Mouse (Mus musculus) forebrain, postnatal 0 days (tissue): ENCODE data around the gene Cbr3. TPM values are rescaled to one million over a fixed set of nuclear protein-coding genes. Genes with fewer than 3 reads are reported as not detected.

ENCODE experiments used
- ATAC-seq: fragments of 200-750 bp; cut with Nextera tagmentation; 2 replicates; pipeline ENCODE4 v1.8.0; 2017; ENCODE audit warnings: mild to moderate bottlenecking, moderate library complexity
- DNase-seq: peaks from one replicate; pipeline ENCODE4 v3.0.0-alpha.2; 2015
- H3K27ac ChIP-seq: fragments of 300-500 bp; sonication (generic); 2 replicates; pipeline ENCODE4 v1.5.1; 2014; ENCODE audit warnings: low read depth, mild to moderate bottlenecking, antibody characterized with exemption, low read length, moderate library complexity, mixed read lengths
- H3K27me3 ChIP-seq: fragments of 300-500 bp; sonication (generic); 2 replicates; pipeline ENCODE4 v1.6.1; 2014; ENCODE audit warnings: mild to moderate bottlenecking, low read length, mixed read lengths; ENCODE audit not compliant: insufficient read depth
- H3K36me3 ChIP-seq: fragments of 300-500 bp; sonication (generic); 2 replicates; pipeline ENCODE4 v1.6.1; 2014; ENCODE audit warnings: mild to moderate bottlenecking, moderate library complexity; ENCODE audit not compliant: insufficient read depth
- H3K4me1 ChIP-seq: fragments of 300-500 bp; sonication (generic); 2 replicates; pipeline ENCODE4 v1.6.1; 2014; ENCODE audit warnings: antibody characterized with exemption; ENCODE audit not compliant: insufficient read depth
- H3K4me2 ChIP-seq: fragments of 300-500 bp; sonication (generic); 2 replicates; pipeline ENCODE4 v1.6.1; 2014; ENCODE audit warnings: low read depth, mild to moderate bottlenecking, moderate library complexity
- H3K4me3 ChIP-seq: fragments of 300-500 bp; sonication (generic); 2 replicates; pipeline ENCODE4 v1.5.1; 2014; ENCODE audit warnings: low read depth, low read length, mixed read lengths
- H3K9ac ChIP-seq: fragments of 300-500 bp; sonication (generic); 2 replicates; pipeline ENCODE4 v1.6.1; 2014; ENCODE audit warnings: mild to moderate bottlenecking
- H3K9me3 ChIP-seq: fragments of 300-500 bp; sonication (generic); 2 replicates; pipeline ENCODE4 v1.6.1; 2016; ENCODE audit warnings: low read length
- CTCF ChIP-seq: sonication (generic); IDR thresholded peaks from 2 replicates; pipeline ENCODE4 v1.5.1; 2016; ENCODE audit warnings: antibody characterized with exemption, control low read depth, low read depth
- WGBS: fragments of 180-500 bp; shearing (Covaris S2); extraction: QIAGEN DNeasy Blood & Tissue Kit; methylation state at CpG from one replicate; pipeline ENCODE4 v1.1.7; 2014; 5-methylcytosine and 5-hydroxymethylcytosine counted together
- polyA plus RNA-seq: library from polyadenylated mRNA; unstranded; fragments of >200 nt; fragmentation: Nextera tagmentation; extraction: Ambion mirVana; gene quantifications from 2 replicates; pipeline ENCODE4 v1.2.1, GENCODE M21; 2015
- total RNA-seq: library from RNA; depleted of rRNA; stranded (reverse); fragments of >200 nt; gene quantifications from 2 replicates; pipeline ENCODE4 v1.2.3, GENCODE M21; 2014; rRNA removed

Cbr3 gene
- total and polyA plus RNA-seq, 2 experiments from 2014 or later: 1.9 to 5.0 TPM

GRCm38 (mm10) chr16:93732875-93733569 is 50.0 kb downstream of the Cbr3 start:
- Histone ChIP-seq H3K9me3 (no peaks in the 10 kb centered on the region), H3K4me1 (no peaks in the 10 kb centered on the region)
- no peak for ATAC-seq

GRCm38 (mm10) chr16:93739251-93739650 is 56.2 kb downstream of the Cbr3 start:
- no peak for ATAC-seq
- Histone ChIP-seq H3K4me1 (no peaks in the 10 kb centered on the region), H3K9ac (no peak overlapping the region), H3K9me3 (no peaks in the 10 kb centered on the region), H3K27ac (no peak overlapping the region), H3K36me3 (peaks cover 41% of the 10 kb centered on the region), H3K4me2 (no peak overlapping the region), H3K27me3 (no peaks in the 10 kb centered on the region), H3K4me3 (no peak overlapping the region)
- 84% methylated on average over 11 of the region's 11 CpGs for WGBS
- TF ChIP-seq CTCF: no peak
- DNase-seq: no peak

More at GRCm38 (mm10) chr16:93732875-93733569, 50.0 kb downstream of the Cbr3 start:
- H3K36me3 ChIP-seq: peaks cover 1% of the 10 kb centered on the region; the same call in 1 of the 2 replicates
- DNase-seq: no peak
- TF ChIP-seq CTCF: no peak
- no peak overlapping the region for H3K9ac ChIP-seq
- H3K4me2 ChIP-seq: no peak overlapping the region
- WGBS: 83% methylated on average over 18 of the region's 18 CpGs
- H3K4me3 ChIP-seq: no peak overlapping the region
- H3K27me3 ChIP-seq: no peaks in the 10 kb centered on the region
- no peak overlapping the region for H3K27ac ChIP-seq

Other genes starting within 250 kb of the Cbr3 start
- gene Setd4, start 79.2 kb upstream of the Cbr3 start, total RNA-seq: 15.9 and 16.8 TPM in 2 replicates
- gene Setd4, start 79.2 kb upstream of the Cbr3 start, polyA plus RNA-seq: 11.9 and 14.7 TPM in 2 replicates
- gene Cbr1, start 77.4 kb upstream of the Cbr3 start, total RNA-seq: 58.2 and 68.8 TPM in 2 replicates
- 109 and 111 TPM in 2 replicates for gene Cbr1, start 77.4 kb upstream of the Cbr3 start, polyA plus RNA-seq
- not detected in 2 replicates for gene Gm5678, start 55.1 kb upstream of the Cbr3 start, total RNA-seq
- not detected in 2 replicates for gene Gm5678, start 55.1 kb upstream of the Cbr3 start, polyA plus RNA-seq
- gene Dop1b, start 28.7 kb downstream of the Cbr3 start, total RNA-seq: 38.7 and 48.4 TPM in 2 replicates
- 19.4 and 22.0 TPM in 2 replicates for gene Dop1b, start 28.7 kb downstream of the Cbr3 start, polyA plus RNA-seq
- gene Morc3, start 148.9 kb downstream of the Cbr3 start, total RNA-seq: 53.5 and 61.7 TPM in 2 replicates
- gene Morc3, start 148.9 kb downstream of the Cbr3 start, polyA plus RNA-seq: 18.6 and 25.8 TPM in 2 replicates
- 13.5 TPM in 2 replicates for gene Chaf1b, start 200.7 kb downstream of the Cbr3 start, total RNA-seq
- gene Chaf1b, start 200.7 kb downstream of the Cbr3 start, polyA plus RNA-seq: 21.1 and 25.2 TPM in 2 replicates